Mouse (Mus musculus) myocyte (in vitro differentiated cells): ENCODE measurements at regions not wholly inside any gene's neighbourhood (a gene's known extent, or its start where the extent isn't known, plus 50 kb on each side); places are given as distances from the start of the nearest gene placed in this dataset.

Source experiments
- MAX ChIP-seq: IDR thresholded peaks from one replicate; pipeline ENCODE4 v1.6.1; 2011; ENCODE audit warnings: low read depth, mild to moderate bottlenecking, control low read depth
- POLR2A ChIP-seq: IDR thresholded peaks from one replicate; pipeline ENCODE4 v1.6.1; 2011; ENCODE audit warnings: low read depth, mild to moderate bottlenecking, control low read depth, moderate library complexity; ENCODE audit not compliant: insufficient read length

- TF ChIP-seq POLR2A (no peak), MAX (no peak)
Measured at GRCm38 (mm10) chr7:37011180-37011754, 313.3 kb downstream of the Tshz3 start.
